Mouse (Mus musculus): ENCODE data around the gene Olfr429.
A peak's percentile ranks its signal among the peaks of the same experiment; 100 is the strongest.
"Not testable (repeated sequence)": the region's sequence is repeated elsewhere in the genome, so short reads cannot be mapped to it uniquely, and the experiment has no call there.

The Olfr429 gene

DNA sequence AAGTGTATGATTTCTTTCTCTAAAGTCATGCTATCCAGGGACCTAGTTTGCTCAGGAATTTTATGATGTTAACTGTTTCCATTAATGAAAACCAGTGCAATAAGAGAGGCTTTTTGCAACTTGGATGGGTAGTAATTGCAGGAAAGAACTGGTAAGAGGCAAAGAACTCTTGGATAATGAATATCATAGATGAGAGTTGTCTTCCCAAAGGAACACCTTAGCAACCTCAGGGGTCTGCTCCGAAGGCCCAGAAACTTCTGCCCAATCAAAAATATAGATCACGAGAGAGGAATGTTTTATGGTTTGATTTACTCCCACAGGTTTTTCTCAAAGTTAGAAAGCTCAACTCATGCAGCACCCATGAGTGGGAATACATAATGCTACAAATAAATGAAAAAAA, at the start of gene Olfr429:
Gene Olfr429, plus strand, starts transcription at position 301 of the 400 bp plus-strand sequence.
- DNase-seq (ENCODE audit: low read depth): no peak

DNA sequence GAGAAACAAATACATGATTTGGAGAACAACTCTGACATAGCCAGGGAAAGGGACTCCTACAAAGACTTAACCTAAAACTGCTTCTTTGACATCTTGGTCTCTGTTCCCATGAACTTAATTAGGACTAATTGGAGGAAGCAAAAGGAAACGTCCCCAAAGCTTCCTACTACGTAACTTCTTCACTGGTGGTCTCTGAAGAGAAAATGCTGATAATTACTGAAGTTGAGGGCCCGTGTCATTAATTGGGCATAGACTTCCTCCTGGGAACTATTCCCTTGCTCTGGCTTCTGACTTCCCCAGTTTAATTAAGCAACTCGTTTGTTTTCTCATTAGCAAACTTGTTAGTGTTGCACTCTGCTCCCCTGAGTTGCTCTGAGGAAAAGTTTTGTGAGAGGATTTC, 48.3 kb upstream of the Olfr429 start:
- peak; percentile 1 for DNase-seq (ENCODE audit: low read depth)

DNA sequence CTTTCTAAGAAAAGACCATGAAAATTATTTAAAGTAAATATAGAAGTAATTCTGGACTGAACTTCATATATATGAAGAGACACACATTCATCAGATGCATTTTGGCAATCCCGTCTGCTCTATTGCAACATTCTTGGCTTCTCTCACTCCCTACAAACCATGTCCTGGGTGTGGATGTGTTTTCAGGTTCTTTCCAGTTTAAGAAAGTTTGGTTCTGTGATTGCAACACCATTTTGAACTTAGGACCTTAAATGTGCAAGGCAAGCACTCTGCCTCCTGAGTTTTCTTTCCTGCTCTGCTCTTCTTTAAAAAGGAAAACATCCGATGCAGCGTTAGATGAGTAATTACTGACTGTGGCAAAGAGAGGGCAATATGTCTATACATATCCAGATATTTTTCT, 45.7 kb upstream of the Olfr429 start:
- DNase-seq (ENCODE audit: low read depth): peak; percentile 65

DNA sequence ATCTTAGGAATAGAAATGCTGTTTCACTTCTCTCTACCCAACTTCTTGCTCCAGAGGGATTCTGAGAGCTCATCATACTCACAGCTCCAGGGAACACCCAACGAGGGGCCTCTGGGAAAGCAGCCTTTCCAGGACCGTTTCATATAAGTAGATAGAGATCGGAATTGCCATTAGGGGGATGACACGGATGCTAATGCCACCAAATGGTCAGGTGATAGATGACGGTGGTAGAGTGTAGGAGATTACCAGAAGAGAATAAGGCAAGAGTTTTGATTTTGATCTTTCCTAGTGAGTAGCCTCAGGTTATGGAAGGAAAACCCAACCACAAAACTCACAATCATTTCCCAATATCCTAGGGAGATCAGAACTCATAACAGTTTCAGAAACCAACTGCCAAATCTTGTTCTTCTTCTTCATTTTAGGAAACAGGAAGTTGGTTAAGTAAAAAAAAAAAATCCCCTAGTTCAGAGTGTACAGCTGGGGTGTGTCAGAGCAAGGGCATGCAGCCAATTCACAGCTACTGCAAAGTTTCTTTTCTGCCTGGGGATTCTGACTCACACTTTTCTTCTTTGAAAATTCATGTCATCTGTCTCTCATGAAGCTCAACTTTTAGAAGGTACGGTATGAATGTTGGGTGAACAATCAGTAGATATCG, 43.5 kb upstream of the Olfr429 start, which contains the start of gene Olfr433:
Gene Olfr433, plus strand, starts transcription at position 183 of the 655 bp plus-strand sequence.
- peak; percentile 55 for DNase-seq (ENCODE audit: low read depth)

DNA sequence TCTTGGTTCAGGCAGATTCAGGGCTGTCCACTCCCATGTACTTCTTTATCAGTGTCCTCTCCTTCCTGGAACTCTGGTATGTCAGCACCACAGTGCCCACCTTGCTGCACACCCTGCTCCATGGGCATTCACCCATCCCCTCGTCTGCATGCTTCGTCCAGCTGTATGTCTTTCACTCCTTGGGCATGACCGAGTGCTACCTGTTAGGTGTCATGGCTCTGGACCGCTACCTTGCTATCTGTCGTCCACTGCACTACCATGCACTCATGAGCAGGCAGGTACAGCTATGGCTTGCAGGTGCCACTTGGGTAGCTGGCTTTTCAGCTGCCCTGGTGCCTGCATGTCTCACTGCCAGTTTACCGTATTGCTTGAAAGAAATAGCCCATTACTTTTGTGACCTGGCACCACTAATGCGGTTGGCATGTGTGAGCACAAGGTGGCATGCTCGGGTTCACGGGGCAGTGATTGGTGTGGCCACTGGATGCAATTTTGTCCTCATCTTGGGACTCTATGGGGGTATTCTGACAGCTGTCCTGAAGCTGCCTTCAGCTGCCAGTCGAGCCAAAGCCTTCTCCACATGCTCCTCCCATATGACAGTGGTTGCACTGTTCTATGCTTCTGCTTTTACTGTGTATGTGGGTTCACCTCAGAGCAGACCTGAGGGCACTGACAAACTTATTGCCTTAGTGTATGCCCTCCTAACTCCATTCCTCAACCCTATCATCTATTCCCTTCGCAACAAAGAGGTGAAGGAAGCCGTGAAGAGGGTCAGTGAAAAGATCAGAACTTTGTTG, 41.8 kb upstream of the Olfr429 start:
- peak; percentile 1 for DNase-seq (ENCODE audit: low read depth)

DNA sequence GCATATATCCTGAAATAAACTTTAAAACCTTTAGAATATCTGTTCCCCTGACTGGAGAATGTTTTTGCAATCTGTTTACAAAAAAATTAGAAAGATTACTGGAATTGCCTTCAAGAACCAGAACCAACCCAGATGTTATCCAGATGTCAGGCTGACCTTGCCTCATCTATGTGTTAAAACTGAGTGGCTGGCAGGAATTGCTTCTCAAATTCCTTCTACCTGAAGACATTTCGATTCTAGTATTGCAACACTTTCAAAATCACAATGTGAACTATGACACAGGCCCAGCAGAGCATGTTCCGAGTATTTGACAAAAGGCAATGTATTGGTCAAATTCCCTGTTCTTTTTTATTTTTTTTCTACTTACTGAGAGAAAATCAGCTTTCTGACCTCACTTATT, 39.7 kb upstream of the Olfr429 start:
- peak; percentile 87 for DNase-seq (ENCODE audit: low read depth)

DNA sequence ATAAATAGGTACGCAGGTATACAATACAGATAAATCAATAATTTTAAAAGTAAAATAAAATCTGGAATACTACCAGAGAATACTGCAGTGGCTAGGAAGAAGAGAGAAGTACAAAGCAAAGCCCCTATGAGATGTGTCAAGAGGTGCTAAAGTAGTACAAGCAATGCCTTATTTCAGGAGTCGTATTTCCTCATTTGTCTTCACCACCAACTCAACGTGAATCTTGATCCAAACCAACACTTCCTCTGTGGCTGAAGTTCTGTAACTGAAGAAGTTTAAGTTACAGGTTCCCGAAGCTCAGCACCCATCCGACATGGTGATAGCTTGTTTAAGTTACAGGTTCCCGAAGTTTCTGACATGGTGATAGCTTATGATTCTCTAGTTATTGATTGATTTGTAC, 35.9 kb upstream of the Olfr429 start:
- DNase-seq (ENCODE audit: low read depth): not testable (repeated sequence)

DNA sequence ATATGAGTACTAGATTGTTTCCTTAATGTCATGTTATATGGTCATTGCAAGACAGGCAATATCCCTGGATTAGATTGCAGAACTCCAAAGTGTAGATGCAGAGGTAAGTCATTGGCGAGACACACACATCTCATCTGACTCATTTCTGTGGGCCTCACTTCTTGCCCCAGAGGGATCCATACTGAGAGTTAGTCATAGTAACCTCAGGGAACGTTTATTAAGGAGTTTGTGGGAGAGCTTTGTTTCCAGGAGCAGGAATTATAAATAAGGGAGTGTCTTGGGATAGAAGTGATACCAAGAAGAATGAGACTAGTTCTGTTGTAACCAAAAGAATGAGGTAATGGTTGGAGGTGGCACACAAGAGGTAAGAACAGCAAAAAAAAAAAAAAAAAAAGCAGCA, 35.2 kb upstream of the Olfr429 start, which contains the start of gene Olfr432:
Gene Olfr432, plus strand, starts transcription at position 313 of the 400 bp plus-strand sequence.
- DNase-seq (ENCODE audit: low read depth): peak; percentile 60

DNA sequence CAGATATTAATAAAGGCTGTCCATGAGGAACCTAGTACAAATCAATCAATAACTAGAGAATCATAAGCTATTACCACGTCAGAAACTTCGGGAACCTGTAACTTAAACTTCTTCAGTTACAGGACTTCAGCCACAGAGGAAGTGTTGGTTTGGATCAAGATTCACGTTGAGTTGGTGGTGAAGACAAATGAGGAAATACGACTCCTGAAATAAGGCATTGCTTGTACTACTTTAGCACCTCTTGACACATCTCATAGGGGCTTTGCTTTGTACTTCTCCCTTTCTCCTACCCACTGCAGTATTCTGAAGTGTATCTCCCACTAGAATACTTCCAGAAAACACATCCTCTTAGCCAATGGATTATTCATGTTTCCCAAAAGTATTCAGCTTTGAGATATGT, 34.8 kb upstream of the Olfr429 start:
- not testable (repeated sequence) for DNase-seq (ENCODE audit: low read depth)

DNA sequence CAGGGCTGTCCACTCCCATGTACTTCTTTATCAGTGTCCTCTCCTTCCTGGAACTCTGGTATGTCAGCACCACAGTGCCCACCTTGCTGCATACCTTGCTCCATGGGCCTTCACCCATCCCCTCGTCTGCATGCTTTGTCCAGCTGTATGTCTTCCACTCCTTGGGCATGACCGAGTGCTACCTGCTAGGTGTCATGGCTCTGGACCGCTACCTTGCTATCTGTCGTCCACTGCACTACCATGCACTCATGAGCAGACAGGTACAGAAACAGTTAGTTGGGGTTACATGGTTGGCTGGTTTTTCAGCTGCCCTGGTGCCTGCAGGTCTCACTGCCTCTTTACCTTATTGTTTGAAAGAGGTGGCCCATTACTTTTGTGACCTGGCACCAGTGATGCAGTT, 33.6 kb upstream of the Olfr429 start:
- DNase-seq (ENCODE audit: low read depth): no peak

DNA sequence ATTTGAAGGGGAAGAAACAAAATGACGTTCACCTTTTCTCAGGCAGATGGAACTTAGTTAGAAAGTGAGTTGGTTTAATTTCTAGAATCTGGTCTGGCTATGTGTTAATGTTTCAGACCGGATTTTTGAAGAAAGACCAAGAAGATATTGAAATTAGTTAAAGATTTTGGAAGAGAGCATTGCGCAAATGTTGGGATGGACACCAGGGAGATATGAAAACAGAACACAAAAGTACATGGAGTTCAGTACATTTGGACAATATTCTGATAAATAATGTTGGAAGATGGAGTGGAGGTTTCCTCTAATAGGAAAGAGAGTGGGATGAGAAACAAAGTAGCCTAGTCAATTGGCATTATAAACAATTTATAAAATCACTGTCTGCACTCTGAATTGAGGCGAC, 32.6 kb upstream of the Olfr429 start:
- no peak for DNase-seq (ENCODE audit: low read depth)

DNA sequence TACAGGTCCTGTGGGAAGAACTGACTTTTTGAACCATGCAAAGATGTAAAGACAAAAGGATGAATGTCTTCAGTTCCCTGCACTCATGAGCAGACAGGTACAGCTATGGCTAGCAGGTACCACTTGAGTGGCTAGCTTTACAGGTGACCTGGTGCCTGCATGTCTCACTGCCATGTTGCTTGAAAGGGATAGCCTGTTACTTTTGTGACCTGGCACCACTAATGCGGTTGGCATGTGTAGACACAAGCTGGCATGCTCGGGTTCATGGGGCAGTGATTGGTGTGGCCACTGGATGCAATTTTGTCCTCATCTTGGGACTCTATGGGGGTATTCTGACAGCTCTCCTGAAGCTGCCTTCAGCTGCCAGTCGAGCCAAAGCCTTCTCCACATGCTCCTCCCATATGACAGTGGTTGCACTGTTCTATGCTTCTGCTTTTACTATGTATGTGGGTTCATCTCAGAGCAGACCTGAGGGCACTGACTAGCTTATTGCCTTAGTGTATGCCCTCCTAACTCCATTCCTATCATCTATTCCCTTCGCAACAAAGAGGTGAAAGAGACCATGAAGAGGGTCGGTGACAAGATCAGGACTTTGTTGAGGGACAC, 32.1 kb upstream of the Olfr429 start:
- DNase-seq (ENCODE audit: low read depth): no peak

DNA sequence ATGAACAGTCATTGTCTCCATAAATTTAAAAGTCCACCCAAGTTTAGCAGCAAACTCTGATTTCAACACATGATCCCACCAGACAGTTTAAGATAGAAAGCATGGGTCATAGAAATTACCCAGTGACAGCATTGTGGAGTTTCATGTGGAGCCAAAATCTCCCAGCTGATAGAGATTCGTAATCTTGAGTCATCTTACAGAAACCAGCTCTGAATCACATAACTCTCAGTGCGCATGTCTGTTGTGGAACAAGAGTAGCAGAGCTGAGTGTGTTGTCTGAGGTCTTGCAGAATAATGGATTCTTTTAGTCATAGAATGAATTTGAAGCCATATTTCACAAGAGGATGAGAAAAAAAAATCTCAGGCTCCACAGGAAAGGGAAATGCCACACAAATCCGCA, 31.1 kb upstream of the Olfr429 start:
- DNase-seq (ENCODE audit: low read depth): peak; percentile 67

DNA sequence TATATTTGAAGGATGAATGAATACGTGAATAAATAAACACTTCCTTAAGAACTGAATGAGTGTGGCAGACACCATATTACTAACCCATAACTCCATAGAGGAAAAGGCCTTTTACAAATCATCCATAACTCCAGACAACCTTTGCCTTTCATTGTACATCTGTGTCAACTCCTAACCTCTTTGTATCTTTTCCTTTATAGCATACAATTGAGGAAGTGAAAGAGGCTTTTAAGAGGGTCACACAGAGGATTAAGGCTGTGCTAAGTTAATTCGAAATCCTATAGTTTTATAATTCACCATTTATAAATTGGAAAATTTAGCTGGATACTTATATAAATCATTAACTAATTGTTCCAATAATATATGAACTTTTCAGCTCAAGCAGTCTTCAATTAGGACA, 28.9 kb upstream of the Olfr429 start:
- DNase-seq (ENCODE audit: low read depth): no peak

DNA sequence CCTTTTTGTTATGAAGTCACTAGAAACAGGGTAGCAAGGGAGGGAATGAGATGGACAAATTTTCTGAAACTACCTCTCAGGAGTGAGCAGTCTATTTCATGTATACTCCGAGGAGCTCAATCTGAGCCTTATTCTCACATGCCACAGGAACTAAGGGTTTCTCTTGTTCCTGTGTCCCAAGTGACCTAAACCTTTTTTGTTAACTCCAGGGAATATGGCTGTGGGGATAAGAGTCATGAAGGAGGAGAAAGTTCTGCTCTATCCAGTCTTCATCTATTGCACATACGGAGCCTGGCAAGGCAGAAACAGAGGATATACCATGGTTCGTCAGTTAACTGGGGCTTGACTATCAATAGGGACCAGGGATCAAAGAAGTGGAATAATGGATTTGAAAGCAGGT, 17.8 kb upstream of the Olfr429 start, which contains the start of gene Olfr430:
Gene Olfr430, plus strand, starts transcription at position 301 of the 400 bp plus-strand sequence.
- no peak for DNase-seq (ENCODE audit: low read depth)

DNA sequence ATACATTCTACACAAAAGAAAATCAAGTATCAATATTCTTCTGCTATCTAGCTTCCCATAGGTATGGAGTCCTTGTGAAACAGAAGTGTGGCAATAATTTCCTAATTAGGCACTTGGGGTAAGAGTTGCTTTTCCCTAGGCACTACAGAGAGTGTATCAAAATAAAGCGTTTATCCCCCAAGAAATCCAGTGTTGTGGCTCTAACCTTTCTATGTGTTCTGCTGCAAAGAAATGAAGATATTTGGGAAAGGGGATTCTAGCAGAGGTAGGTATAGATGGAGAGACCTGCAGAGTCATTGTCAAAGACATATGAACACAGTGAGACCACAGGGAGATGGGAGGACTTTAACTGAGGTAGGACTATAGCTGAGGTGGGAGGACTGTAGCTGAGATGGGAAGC, 12.5 kb downstream of the Olfr429 start, which contains the start of gene Olfr427:
Gene Olfr427, plus strand, starts transcription at position 301 of the 400 bp plus-strand sequence.
- DNase-seq (ENCODE audit: low read depth): no peak

DNA sequence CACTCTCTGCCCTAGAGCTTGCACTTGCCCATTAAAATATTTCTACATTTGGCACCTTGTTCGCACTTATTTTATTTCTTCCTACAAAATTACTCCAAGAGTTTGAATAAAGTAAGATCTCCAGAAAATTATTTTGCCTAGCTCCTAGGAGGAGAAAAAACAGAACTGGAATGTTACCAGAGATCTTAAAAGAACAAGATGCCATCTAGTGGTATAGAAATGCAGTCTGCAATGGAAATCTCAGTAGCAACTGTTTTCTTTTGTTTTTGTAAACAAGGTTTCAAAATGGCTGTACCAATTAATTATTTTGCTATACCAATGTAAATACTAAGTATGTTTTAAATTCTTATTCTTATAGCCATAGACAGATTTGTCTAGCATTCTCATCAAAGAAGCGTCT, 19.6 kb downstream of the Olfr429 start:
- peak; percentile 69 for DNase-seq (ENCODE audit: low read depth)

DNA sequence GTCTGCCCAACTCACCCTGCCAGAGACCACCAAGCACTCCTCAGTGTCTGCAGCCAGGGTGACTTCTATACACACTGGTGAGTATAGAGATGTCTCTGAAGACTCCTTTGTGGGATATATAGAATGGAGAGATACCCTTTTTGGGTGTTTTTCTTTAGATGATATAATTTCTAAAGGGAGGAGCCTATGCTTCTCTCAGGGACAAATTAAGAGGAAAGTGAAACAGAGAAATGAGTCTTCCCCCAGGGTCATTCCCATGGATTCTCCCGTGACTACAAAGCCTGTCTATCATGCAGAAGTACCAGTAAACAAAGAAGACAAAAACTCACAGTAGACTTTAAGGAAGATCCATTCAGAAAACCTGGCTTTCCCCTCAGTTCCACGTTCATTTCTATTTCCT, 36.9 kb downstream of the Olfr429 start, which contains the start of gene Olfr231:
Gene Olfr231, minus strand, starts transcription at position 101 of the 400 bp plus-strand sequence.
- DNase-seq (ENCODE audit: low read depth): no peak

DNA sequence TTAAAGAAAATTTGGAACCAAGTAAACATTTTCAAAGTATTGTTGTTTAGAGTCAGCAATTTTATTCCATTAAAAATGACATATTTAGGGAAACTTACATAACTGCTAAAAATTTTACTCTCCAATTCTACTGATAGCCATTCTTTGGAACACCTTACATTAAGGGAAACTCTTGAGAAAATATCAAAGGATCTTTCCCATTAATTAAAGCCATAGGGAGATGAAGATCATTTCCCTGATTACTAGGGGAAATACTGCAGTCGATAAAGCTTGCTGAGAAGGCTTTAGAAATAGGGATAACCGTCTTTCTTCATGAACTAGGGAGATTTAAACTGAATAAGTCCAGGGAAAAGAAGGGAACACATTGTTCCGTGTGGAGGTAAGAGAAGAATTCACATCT, 47.1 kb downstream of the Olfr429 start, which contains the start of gene Olfr424:
Gene Olfr424, plus strand, starts transcription at position 301 of the 400 bp plus-strand sequence.
- no peak for DNase-seq (ENCODE audit: low read depth)

DNA sequence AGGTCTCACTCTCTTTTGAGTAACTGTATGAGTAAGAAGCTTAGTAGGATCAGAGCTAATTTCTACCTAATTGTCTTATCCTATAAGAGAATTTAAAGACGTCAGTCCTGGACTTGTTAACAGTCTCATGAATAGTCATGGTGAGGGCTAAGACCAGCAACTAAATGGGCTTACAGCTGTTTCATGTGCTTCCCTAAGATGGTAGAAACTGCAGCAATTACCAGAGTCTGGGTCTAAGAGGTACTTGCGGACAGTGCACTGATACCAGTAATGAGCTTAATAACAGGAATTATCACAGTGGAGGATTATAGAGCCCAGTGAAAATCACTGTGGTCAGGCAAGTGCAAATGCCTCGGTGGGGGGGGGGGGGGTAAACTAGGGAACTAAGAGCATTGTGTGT, 47.9 kb downstream of the Olfr429 start:
- DNase-seq (ENCODE audit: low read depth): no peak

Measured in NIH3T3 (cell line).